Mouse (Mus musculus) neural tube, embryonic 11.5 days (tissue): ENCODE data around the gene Vdr. TPM values are rescaled to one million over a fixed set of nuclear protein-coding genes. Genes with fewer than 3 reads are reported as not detected.

Experiments
- ATAC-seq: fragments of 200-750 bp; cut with Nextera tagmentation; 2 replicates; pipeline ENCODE4 v1.8.0; 2017; ENCODE audit warnings: moderate number of reproducible peaks, mild to moderate bottlenecking, moderate TSS enrichment, moderate library complexity; ENCODE audit not compliant: insufficient read depth, low FRiP score, low TSS enrichment
- DNase-seq: peaks from one replicate; pipeline ENCODE4 v3.0.0-alpha.2; 2015; ENCODE audit warnings: low spot score
- H3K27ac ChIP-seq: fragments of 300-500 bp; sonication (generic); 2 replicates; pipeline ENCODE4 v1.5.1; 2014; ENCODE audit warnings: low read depth, mild to moderate bottlenecking, low read length
- H3K27me3 ChIP-seq: fragments of 300-500 bp; sonication (generic); 2 replicates; pipeline ENCODE4 v1.6.1; 2014; ENCODE audit warnings: mild to moderate bottlenecking, low read length, mixed read lengths; ENCODE audit not compliant: control insufficient read depth, insufficient read depth
- H3K36me3 ChIP-seq: fragments of 300-500 bp; sonication (generic); 2 replicates; pipeline ENCODE4 v1.6.1; 2014; ENCODE audit warnings: mild to moderate bottlenecking, low read length, moderate library complexity, mixed read lengths; ENCODE audit not compliant: control insufficient read depth, insufficient read depth
- H3K4me1 ChIP-seq: fragments of 300-500 bp; sonication (generic); 2 replicates; pipeline ENCODE4 v1.6.1; 2014; ENCODE audit warnings: low read length, mixed read lengths; ENCODE audit not compliant: control insufficient read depth, insufficient read depth
- H3K4me2 ChIP-seq: fragments of 300-500 bp; sonication (generic); 2 replicates; pipeline ENCODE4 v1.6.1; 2014; ENCODE audit warnings: low read depth, mild to moderate bottlenecking, moderate library complexity
- H3K4me3 ChIP-seq: fragments of 300-500 bp; sonication (generic); 2 replicates; pipeline ENCODE4 v1.5.1; 2014; ENCODE audit warnings: low read depth, low read length
- H3K9ac ChIP-seq: fragments of 300-500 bp; sonication (generic); 2 replicates; pipeline ENCODE4 v1.6.1; 2014; ENCODE audit warnings: mild to moderate bottlenecking, low read length
- H3K9me3 ChIP-seq: fragments of 300-500 bp; sonication (generic); 2 replicates; pipeline ENCODE4 v1.6.1; 2016; ENCODE audit warnings: low read length; ENCODE audit not compliant: control insufficient read depth
- WGBS: fragments of 180-500 bp; shearing (Covaris S2); extraction: QIAGEN DNeasy Blood & Tissue Kit; methylation state at CpG from one replicate; pipeline ENCODE4 v1.1.7; 2014; 5-methylcytosine and 5-hydroxymethylcytosine counted together
- polyA plus RNA-seq: library from polyadenylated mRNA; unstranded; fragments of >200 nt; fragmentation: Nextera tagmentation; extraction: Ambion mirVana; gene quantifications from 2 replicates; pipeline ENCODE4 v1.2.1, GENCODE M21; 2014

The Vdr gene
- polyA plus RNA-seq, 1 experiment from 2014 or later, result 0.16 TPM

DNA sequence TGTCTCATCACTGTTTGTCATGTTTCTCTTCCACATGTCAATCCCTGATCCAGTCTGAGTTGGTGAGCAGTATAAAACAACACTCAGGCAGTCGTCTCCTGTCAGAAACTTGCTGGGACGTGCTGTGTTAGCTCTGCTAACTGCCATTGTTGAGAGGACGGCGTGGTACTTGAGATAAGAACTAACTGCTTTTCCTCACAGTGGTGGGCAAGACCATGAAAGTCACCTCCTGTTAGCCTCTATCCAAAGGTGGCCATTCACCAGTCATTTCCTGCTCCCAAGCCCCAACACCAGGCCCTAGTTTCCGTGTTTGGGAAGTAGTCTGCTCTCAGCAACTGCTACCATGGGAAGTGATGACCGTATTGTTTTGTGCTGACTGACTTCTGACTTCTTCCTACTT lies 45.3 kb downstream of the Vdr start:
- 75% methylated on average over 6 of the region's 6 CpGs for WGBS
- H3K27ac ChIP-seq, result no peak overlapping the region

GRCm38 (mm10) chr15:97864361-97865045 lies 45.9 kb downstream of the Vdr start:
- Histone ChIP-seq H3K9me3 (no peaks in the 10 kb centered on the region), H3K4me3 (no peak overlapping the region), H3K27me3 (no peaks in the 10 kb centered on the region), H3K4me2 (no peak overlapping the region), H3K27ac (no peak overlapping the region), H3K36me3 (no peaks in the 10 kb centered on the region), H3K9ac (no peak overlapping the region), H3K4me1 (no peaks in the 10 kb centered on the region)
- ATAC-seq (no peak), DNase-seq (no peak)
- 79% methylated on average over 8 of the region's 8 CpGs for WGBS

More for the DNA sequence above, 45.3 kb downstream of the Vdr start:
- Histone ChIP-seq H3K4me1 (no peaks in the 10 kb centered on the region), H3K9me3 (no peaks in the 10 kb centered on the region), H3K36me3 (no peaks in the 10 kb centered on the region), H3K4me3 (no peak overlapping the region), H3K9ac (no peak overlapping the region), H3K4me2 (no peak overlapping the region), H3K27me3 (no peaks in the 10 kb centered on the region)
- ATAC-seq (no peak), DNase-seq (no peak)

DNA sequence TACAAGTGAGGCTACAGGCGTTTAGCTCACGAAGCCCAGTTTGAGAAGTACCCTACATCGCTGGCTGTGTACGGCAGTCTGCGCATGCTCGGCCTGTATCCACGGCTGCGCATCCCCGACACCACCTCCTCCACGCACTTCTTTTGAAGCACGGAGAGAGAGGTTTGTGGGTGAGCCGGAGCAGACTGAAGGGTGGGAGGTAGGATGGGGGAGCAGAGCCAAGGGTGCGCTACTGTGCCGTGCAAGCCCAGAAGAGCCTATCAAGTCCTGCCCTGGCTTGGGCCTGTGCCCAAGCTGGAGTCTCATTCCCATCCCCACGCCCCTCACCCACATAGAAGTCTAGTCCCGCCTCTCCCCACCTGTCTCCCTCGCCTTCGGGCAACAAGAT lies 46.9 kb downstream of the Vdr start:
- DNase-seq (no peak), ATAC-seq (no peak)
- no peak overlapping the region for H3K9ac ChIP-seq
- H3K27me3 ChIP-seq, result no peaks in the 10 kb centered on the region
- no peaks in the 10 kb centered on the region for H3K36me3 ChIP-seq
- H3K9me3 ChIP-seq, result no peaks in the 10 kb centered on the region
- WGBS, result 84% methylated on average over 18 of the region's 18 CpGs
- H3K4me3 ChIP-seq, result no peak overlapping the region
- no peaks in the 10 kb centered on the region for H3K4me1 ChIP-seq
- no peak overlapping the region for H3K27ac ChIP-seq
- H3K4me2 ChIP-seq, result no peak overlapping the region

DNA sequence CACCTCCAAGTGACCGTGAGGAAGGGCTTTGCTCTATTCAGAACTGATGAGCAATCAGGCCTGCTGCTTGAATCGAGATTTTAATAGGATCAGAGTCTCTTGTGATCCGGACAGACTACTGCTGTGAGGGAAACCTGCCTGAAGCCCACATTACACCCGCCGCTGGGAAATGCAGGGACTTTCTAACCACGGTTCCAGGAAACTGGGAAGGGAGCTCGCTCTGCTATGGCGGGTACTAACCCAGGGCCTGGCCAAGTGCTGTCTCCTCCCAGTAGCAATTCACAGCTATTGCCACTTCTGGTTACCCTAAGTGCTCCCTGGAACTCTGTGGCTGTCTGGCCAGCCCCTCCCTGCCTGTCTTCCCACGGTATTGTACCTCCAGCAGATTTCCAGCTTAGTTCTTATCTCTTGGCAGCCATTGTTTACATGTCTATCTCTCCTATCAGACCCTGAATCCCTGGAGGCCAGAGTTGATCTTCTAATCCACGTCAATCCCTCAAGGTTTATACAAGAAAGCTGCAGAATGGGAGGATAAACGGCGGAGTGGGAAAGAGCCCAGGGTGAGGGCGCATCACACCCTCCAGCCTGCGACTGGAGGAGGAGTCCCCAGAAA lies 47.4 kb downstream of the Vdr start:
- ATAC-seq, result no peak
- no peaks in the 10 kb centered on the region for H3K36me3 ChIP-seq
- no peak overlapping the region for H3K9ac ChIP-seq
- no peak overlapping the region for H3K4me3 ChIP-seq
- no peak overlapping the region for H3K27ac ChIP-seq
- no peaks in the 10 kb centered on the region for H3K27me3 ChIP-seq
- H3K9me3 ChIP-seq, result no peaks in the 10 kb centered on the region
- H3K4me1 ChIP-seq, result no peaks in the 10 kb centered on the region
- WGBS, result 69% methylated on average over 14 of the region's 14 CpGs
- DNase-seq, result no peak
- no peak overlapping the region for H3K4me2 ChIP-seq

GRCm38 (mm10) chr15:97860353-97860752 lies 50.1 kb downstream of the Vdr start:
- H3K4me3 ChIP-seq, result no peak overlapping the region
- 87% methylated on average over 3 of the region's 3 CpGs for WGBS
- DNase-seq (no peak), ATAC-seq (no peak)
- H3K36me3 ChIP-seq, result no peaks in the 10 kb centered on the region
- no peak overlapping the region for H3K27ac ChIP-seq
- no peaks in the 10 kb centered on the region for H3K9me3 ChIP-seq
- no peaks in the 10 kb centered on the region for H3K27me3 ChIP-seq
- H3K4me1 ChIP-seq, result no peaks in the 10 kb centered on the region
- H3K4me2 ChIP-seq, result no peak overlapping the region
- H3K9ac ChIP-seq, result no peak overlapping the region

GRCm38 (mm10) chr15:97858431-97858830 lies 52.0 kb downstream of the Vdr start:
- Histone ChIP-seq H3K36me3 (no peaks in the 10 kb centered on the region), H3K27ac (no peak overlapping the region), H3K4me3 (no peak overlapping the region), H3K4me1 (no peaks in the 10 kb centered on the region), H3K9me3 (no peaks in the 10 kb centered on the region), H3K4me2 (no peak overlapping the region), H3K9ac (no peak overlapping the region), H3K27me3 (no peaks in the 10 kb centered on the region)
- DNase-seq (no peak), ATAC-seq (no peak)
- WGBS, result 83% methylated on average over 4 of the region's 4 CpGs

- H3K36me3 ChIP-seq, result no peaks in the 10 kb centered on the region
- H3K27ac ChIP-seq, result no peak overlapping the region
- no peak overlapping the region for H3K4me2 ChIP-seq
- WGBS, result 76% methylated on average over 6 of the region's 6 CpGs
- no peaks in the 10 kb centered on the region for H3K4me1 ChIP-seq
- no peak overlapping the region for H3K4me3 ChIP-seq
- no peaks in the 10 kb centered on the region for H3K27me3 ChIP-seq
- no peak for DNase-seq
- no peak for ATAC-seq
- H3K9me3 ChIP-seq, result no peaks in the 10 kb centered on the region
- no peak overlapping the region for H3K9ac ChIP-seq
Measured at GRCm38 (mm10) chr15:97854551-97854950, 55.9 kb downstream of the Vdr start.

- no peaks in the 10 kb centered on the region for H3K36me3 ChIP-seq
- H3K4me3 ChIP-seq, result no peak overlapping the region
- H3K9me3 ChIP-seq, result no peaks in the 10 kb centered on the region
- no peak for DNase-seq
- no peak overlapping the region for H3K27ac ChIP-seq
- no peak overlapping the region for H3K4me2 ChIP-seq
- H3K4me1 ChIP-seq, result no peaks in the 10 kb centered on the region
- WGBS, result 56% methylated on average over 8 of the region's 8 CpGs
- no peaks in the 10 kb centered on the region for H3K27me3 ChIP-seq
- ATAC-seq, result no peak
- no peak overlapping the region for H3K9ac ChIP-seq
Measured at GRCm38 (mm10) chr15:97854059-97854458, 56.4 kb downstream of the Vdr start.

GRCm38 (mm10) chr15:97852291-97852690 lies 58.1 kb downstream of the Vdr start:
- no peak for ATAC-seq
- Histone ChIP-seq H3K4me3 (no peak overlapping the region), H3K9me3 (no peaks in the 10 kb centered on the region), H3K36me3 (no peaks in the 10 kb centered on the region), H3K4me1 (no peaks in the 10 kb centered on the region), H3K27me3 (no peaks in the 10 kb centered on the region), H3K9ac (no peak overlapping the region), H3K4me2 (no peak overlapping the region), H3K27ac (no peak overlapping the region)
- DNase-seq, result no peak
- WGBS, result 88% methylated on average over 3 of the region's 3 CpGs
